Mouse (Mus musculus) brain, embryonic 14.5 days (tissue): Measurements from ENCODE around the gene Itga4. TPM values are rescaled to one million over a fixed set of nuclear protein-coding genes. Genes with fewer than 3 reads are reported as not detected.

Source experiments
- DNase-seq: peaks from one replicate; pipeline ENCODE4 v3.0.0-alpha.2; 2011; ENCODE audit warnings: low read depth
- CTCF ChIP-seq: fragments of 200-500 bp; IDR thresholded peaks from 2 replicates; pipeline ENCODE4 v1.5.1; 2012; ENCODE audit warnings: inconsistent platforms, mild to moderate bottlenecking, moderate library complexity, borderline replicate concordance; ENCODE audit not compliant: insufficient read depth, insufficient read length; ENCODE audit errors: extremely low read depth
- POLR2A ChIP-seq: fragments of 200-500 bp; IDR thresholded peaks from 2 replicates; pipeline ENCODE4 v1.6.1; 2012; ENCODE audit warnings: mild to moderate bottlenecking, inconsistent platforms, borderline replicate concordance; ENCODE audit not compliant: poor library complexity, insufficient read depth, insufficient read length, severe bottlenecking; ENCODE audit errors: extremely low read depth
- polyA plus RNA-seq: library from polyadenylated mRNA; depleted of rRNA; stranded (reverse); fragments of >200 nt; gene quantifications from 2 replicates; pipeline ENCODE4 v1.2.3, GENCODE M21; 2012; rRNA removed

Itga4 gene
- 3.3 and 4.7 TPM in 2 replicates for polyA plus RNA-seq

DNA sequence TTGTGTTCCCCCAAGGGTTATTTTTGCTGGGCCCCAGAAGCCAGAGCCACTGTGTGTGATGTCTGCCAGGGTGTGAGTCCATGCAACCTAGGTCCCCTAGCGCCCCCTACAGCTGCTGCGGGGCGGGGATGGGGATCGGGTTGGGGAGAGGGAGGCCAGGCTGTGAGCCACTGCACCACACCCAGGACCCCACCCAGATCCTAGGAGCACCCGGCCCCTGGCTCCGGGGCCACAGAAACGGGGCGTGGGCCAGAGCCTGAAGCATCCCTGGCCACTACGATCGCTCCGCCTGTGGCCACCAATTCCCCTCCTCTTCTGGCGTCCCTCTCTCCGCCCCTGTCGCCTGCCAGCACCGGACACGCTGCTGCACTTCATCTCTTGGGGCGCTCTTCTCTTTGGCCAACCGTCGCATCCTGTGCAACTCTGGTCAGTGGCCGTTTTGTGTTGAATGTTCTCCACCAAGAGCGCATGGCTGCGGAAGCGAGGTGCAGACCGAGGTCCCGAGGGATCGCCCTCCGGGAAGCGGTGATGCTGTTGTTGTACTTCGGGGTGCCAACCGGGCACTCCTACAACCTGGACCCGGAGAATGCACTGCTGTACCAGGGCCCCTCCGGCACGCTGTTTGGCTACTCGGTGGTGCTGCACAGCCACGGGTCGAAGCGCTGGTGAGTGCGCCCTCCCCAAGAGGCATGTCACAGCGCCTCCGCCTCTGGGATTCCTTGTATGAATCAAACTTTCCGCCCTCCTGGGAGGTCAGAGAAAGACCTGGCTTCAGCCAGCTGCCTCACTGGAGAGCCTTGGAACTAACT, at the start of gene Itga4:
TSS of gene Itga4 (plus strand) at position 235 of the 809 bp plus-strand sequence.
- peak; percentile 75 for DNase-seq
- TF ChIP-seq POLR2A, result no peak
- peak; percentile 63 for TF ChIP-seq CTCF

- TF ChIP-seq CTCF (no peak), POLR2A (no peak)
These were observed 49.0 kb upstream of the Itga4 start for GRCm38 (mm10) chr2:79206191-79206755.

GRCm38 (mm10) chr2:79214982-79215381, 40.2 kb upstream of the Itga4 start:
- DNase-seq, result no peak
- no peak for TF ChIP-seq POLR2A
- no peak for TF ChIP-seq CTCF

More at GRCm38 (mm10) chr2:79206191-79206755, 49.0 kb upstream of the Itga4 start:
- no peak for DNase-seq

DNA sequence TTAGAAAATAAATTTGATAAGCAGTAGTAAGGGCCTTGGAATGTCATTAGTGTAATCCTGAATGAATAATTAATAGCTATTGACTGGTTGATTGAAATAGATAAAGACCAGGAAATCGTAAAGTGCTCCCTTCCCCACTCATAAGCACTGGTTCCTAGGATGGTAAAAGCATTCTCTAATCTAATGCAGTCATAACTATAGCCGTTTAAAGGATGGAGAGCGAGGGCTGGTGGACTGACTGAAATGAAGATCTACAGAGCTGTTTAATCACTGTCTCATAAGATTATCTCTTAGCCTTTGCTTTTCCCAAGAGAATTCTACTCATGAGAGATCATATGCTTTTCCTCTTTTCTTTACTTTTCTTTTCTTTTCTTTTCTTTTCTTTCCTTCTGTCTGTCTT, 39.7 kb upstream of the Itga4 start:
- DNase-seq, result no peak
- TF ChIP-seq POLR2A (no peak), CTCF (no peak)

DNA sequence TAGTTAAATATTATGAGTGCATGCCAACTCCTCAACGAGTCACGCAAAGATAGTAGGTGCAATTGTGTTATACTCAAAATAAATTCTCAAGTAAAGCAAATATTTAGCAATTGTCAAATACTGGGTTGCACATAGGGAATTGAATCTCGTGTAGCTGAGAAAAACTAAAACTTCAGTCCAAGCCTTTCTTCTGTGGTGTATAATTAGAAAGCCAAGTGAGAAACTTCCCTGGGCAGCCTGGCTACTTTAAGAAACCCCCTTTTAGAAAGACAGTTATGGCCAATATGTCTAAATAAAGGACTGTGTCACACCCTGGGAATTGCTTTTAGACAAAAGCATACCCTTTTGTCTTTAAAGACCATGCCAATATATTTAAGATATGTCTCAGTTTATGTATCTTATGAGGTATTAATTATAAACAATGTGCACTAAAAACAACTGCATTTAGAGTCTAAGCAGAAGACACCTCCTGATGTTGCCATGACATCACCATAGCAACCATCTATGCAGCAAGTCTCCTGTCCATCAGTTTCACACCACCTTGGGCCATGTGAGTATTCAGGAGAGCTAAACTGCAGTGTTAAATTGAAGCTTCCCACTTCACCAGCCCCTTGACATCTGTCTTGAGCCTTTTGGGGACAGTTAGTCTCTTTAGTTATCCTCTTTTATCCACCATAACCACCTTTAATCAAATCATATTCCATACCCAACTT, 30.4 kb upstream of the Itga4 start:
- TF ChIP-seq CTCF (no peak), POLR2A (no peak)
- peak; percentile 56 for DNase-seq

- DNase-seq, result no peak
- TF ChIP-seq POLR2A, result no peak
- TF ChIP-seq CTCF, result no peak
These were observed 27.4 kb upstream of the Itga4 start for GRCm38 (mm10) chr2:79227805-79228241.

GRCm38 (mm10) chr2:79231056-79231949, 23.9 kb upstream of the Itga4 start:
- TF ChIP-seq POLR2A, result no peak
- TF ChIP-seq CTCF, result no peak
- peak; percentile 49 for DNase-seq

DNA sequence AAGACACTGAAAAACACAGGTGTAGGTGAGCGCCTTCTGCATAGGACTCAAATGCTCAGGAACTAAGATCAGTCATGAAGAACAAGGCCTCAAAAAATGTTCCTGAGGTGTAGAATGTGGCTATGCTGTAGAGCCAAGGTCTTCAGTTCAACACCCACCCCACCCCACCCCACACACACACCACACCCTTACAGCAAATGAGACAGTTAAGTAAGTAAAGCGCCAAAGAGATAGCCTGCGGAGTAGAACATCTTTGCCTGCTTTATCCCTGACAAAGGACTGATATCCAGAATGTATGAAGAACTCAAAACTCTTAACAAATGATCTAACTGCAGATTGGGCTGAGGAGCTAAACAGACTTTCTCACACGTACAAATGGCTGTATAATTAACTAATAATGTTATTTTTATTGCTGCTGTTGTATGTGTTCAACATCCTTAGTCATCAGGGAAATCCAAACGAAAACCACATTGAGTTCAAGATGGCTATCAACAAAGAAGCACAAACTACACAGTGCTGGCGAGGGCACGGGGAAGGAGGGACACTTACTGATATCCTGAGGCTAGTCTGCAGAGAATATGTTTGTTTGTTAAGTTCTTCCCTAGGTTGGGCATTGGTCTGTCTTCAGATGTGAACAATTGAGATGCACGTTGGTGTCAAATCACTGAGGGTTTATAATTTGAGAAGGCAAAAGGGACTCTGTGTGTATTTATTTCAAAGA, 19.3 kb upstream of the Itga4 start:
- DNase-seq, result no peak
- no peak for TF ChIP-seq POLR2A
- TF ChIP-seq CTCF, result no peak

DNA sequence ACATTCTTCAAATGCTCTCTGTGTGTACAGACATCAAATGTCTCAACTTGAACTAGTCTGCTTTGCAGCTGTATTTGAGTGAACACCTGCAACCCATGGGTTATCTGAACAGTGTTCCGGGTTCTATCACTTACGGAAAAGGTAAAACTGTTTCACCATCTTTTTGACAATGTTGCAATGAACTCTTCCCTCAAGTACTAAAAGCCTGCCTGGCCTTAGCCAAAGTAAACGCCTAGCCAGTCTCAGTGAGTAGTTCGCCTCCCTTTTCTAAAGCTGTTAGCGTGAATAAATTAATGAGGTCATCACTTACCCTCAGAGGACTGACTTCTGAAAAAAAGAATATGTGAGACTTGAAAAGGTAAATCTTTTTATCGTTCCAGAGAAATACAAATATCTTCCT, 18.0 kb upstream of the Itga4 start:
- no peak for DNase-seq
- TF ChIP-seq CTCF, result no peak
- no peak for TF ChIP-seq POLR2A

- no peak for TF ChIP-seq POLR2A
- TF ChIP-seq CTCF, result no peak
- DNase-seq, result no peak
These were observed 10.9 kb upstream of the Itga4 start for GRCm38 (mm10) chr2:79244276-79244675.

- DNase-seq, result no peak
- TF ChIP-seq POLR2A, result no peak
- no peak for TF ChIP-seq CTCF
These were observed 10.5 kb upstream of the Itga4 start for GRCm38 (mm10) chr2:79244743-79245142.
